Mouse (Mus musculus) activated CD4-positive, CD25-positive, alpha-beta regulatory T cell (primary cell): Measurements from ENCODE around the gene Gpr31b. TPM values are rescaled to one million over a fixed set of nuclear protein-coding genes. Genes with fewer than 3 reads are reported as not detected.

Source experiments
- polyA plus RNA-seq, 2 experiments: library from polyadenylated mRNA; unstranded; fragments of 100-300 nt; shearing (Covaris generic); gene quantifications; one replicate each; pipeline ENCODE4 v1.2.1; 2017

Gpr31b gene
- polyA plus RNA-seq: not detected

DNA sequence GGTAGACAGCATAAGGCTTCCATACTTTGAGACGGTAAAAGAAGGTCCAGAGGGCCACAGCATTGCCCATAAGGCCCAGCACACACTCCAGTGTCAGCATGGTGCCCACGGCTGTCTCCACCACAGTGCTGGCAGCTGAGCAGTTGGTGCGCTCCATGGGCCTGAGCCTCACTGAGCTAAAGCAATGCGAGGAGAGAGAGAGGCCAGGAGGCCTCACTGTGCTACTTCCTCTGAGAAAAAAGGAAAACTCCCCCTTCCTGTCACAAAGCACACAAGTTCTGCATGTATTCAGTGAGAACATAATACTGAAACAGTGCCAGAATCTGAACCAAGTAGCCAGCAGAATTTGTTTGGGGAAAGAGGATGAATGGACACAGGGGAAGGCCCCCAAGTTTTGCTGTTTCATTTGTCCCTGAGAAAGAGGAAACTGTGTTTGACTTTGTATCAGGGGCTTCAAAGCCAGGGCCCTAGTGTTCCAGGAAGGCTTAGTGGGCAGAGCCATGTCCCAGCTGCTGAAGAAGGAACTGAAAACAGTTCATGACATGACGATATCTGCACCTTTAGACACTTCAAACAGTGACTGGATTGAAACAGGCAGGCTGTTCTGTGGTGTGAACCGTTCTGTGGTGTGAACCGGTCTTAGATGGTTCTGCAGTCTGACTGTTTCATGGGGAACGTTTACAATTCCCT, at the start of gene Gpr31b:
Gene Gpr31b, minus strand, starts transcription at position 173 of the 690 bp plus-strand sequence.

DNA sequence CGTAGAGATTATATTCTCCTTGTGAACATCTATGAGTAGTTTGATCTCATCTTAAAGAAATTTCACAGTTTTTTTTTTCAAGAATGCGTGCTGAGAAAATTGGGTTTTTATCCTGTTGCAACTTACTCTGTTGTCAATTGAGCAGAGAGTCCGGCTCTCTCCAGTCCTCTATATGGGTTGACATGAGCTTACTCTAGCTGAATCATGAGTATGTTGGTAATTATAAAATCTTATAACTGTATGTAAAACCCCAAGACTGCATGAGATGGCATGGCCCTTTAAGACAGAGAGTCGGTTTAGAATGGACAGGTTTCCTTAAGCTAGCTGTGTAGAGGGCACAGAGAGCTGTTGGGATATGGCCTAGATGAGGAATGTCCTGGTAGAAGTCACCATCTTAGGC, 8.7 kb upstream of the Gpr31b start, which contains the start of gene Tcp10b:
Gene Tcp10b, plus strand, starts transcription at position 301 of the 400 bp plus-strand sequence.

GRCm38 (mm10) chr17:13006546-13006945, 45.5 kb downstream of the Gpr31b start, which contains the start of gene Sod2:
TSS of gene Sod2 (plus strand) at chr17:13006846.

Other genes starting within 250 kb of the Gpr31b start
- not detected for gene Mas1, start 184.2 kb downstream of the Gpr31b start, polyA plus RNA-seq
- gene Mrgprh, start 176.3 kb downstream of the Gpr31b start, polyA plus RNA-seq: not detected
- under 1 TPM; 0.67 to 0.85 TPM for gene Pnldc1, start 142.1 kb downstream of the Gpr31b start, polyA plus RNA-seq
- gene Tcp1, start 136.6 kb downstream of the Gpr31b start, polyA plus RNA-seq: 100 to 1,000 TPM; 188 to 268 TPM
- gene Mrpl18, start 136.0 kb downstream of the Gpr31b start, polyA plus RNA-seq: 100 to 1,000 TPM; 145 to 152 TPM
- gene Acat3, start 111.7 kb downstream of the Gpr31b start, polyA plus RNA-seq: 1 to 10 TPM in 1 of 2 experiments, under 1 TPM in 1; 0.35 to 4.4 TPM
- 10 to 100 TPM; 33.7 to 49.3 TPM for gene Acat2, start 91.5 kb downstream of the Gpr31b start, polyA plus RNA-seq
- 10 to 100 TPM; 87.4 to 88.3 TPM for gene Wtap, start 58.1 kb downstream of the Gpr31b start, polyA plus RNA-seq
- gene Sod2, start 45.5 kb downstream of the Gpr31b start, polyA plus RNA-seq: 100 to 1,000 TPM; 107 to 120 TPM
- gene Tcp10b, start 8.8 kb upstream of the Gpr31b start, polyA plus RNA-seq: under 1 TPM in 1 of 2 experiments, not detected in 1; 0.64 TPM
- gene Unc93a, start 79.5 kb upstream of the Gpr31b start, polyA plus RNA-seq: under 1 TPM in 1 of 2 experiments, not detected in 1; 0.09 TPM
- under 1 TPM in 1 of 2 experiments, not detected in 1; 0.39 TPM for gene Smok2a, start 168.9 kb upstream of the Gpr31b start, polyA plus RNA-seq
- gene Smok2b, start 178.0 kb upstream of the Gpr31b start, polyA plus RNA-seq: 1 to 10 TPM in 1 of 2 experiments, not detected in 1; 1.2 TPM